Mouse (Mus musculus) ES-E14 (cell line): Measurements from ENCODE around the gene Smarcc2. TPM values are rescaled to one million over a fixed set of nuclear protein-coding genes. Genes with fewer than 3 reads are reported as not detected.

ENCODE experiments used
- DNase-seq: peaks from one replicate; pipeline ENCODE4 v3.0.0-alpha.2; 2013; ENCODE audit warnings: low read depth, low spot score
- H3K27ac ChIP-seq: 2 replicates; pipeline ENCODE4 v1.5.1; 2012; ENCODE audit warnings: low read depth, mild to moderate bottlenecking, low read length, moderate library complexity, mixed read lengths; ENCODE audit not compliant: poor library complexity, insufficient read depth, severe bottlenecking
- H3K36me3 ChIP-seq: 2 replicates; pipeline ENCODE4 v1.6.1; 2012; ENCODE audit warnings: mild to moderate bottlenecking, low read length, moderate library complexity, mixed read lengths; ENCODE audit not compliant: control insufficient read depth, poor library complexity, insufficient read depth, severe bottlenecking
- H3K4me1 ChIP-seq, 2 experiments: fragments of 150-350 bp in 1 of 2; sonication (generic) in 1 of 2; 2 replicates each; pipeline ENCODE4 v1.6.1; 2012; ENCODE audit warnings: low read length in 2 of 2, mild to moderate bottlenecking in 1 of 2, mixed read lengths in 1 of 2; ENCODE audit not compliant: control insufficient read depth in 2 of 2, insufficient read depth in 2 of 2, poor library complexity in 1 of 2
- H3K4me3 ChIP-seq, 2 experiments: fragments of 150-350 bp in 1 of 2; sonication (generic) in 1 of 2; 2 replicates each; pipeline ENCODE4 v1.5.1; 2012; ENCODE audit warnings: low read length in 2 of 2, low read depth in 1 of 2, mild to moderate bottlenecking in 1 of 2, mixed read lengths in 1 of 2; ENCODE audit not compliant: insufficient read depth in 1 of 2, poor library complexity in 1 of 2, severe bottlenecking in 1 of 2
- H3K9ac ChIP-seq: 2 replicates; pipeline ENCODE4 v1.6.1; 2012; ENCODE audit warnings: low read depth, mild to moderate bottlenecking, low read length, mixed read lengths; ENCODE audit not compliant: poor library complexity, insufficient read depth, severe bottlenecking
- H3K9me3 ChIP-seq: fragments of 150-350 bp; sonication (generic); 2 replicates; pipeline ENCODE4 v1.6.1; 2012; ENCODE audit warnings: low read depth, mild to moderate bottlenecking, low read length; ENCODE audit not compliant: control insufficient read depth, insufficient read depth
- CHD2 ChIP-seq: IDR thresholded peaks from 2 replicates; pipeline ENCODE4 v1.6.1; 2014; ENCODE audit warnings: mild to moderate bottlenecking, low read depth, low read length, inconsistent platforms
- HCFC1 ChIP-seq: IDR thresholded peaks from 2 replicates; pipeline ENCODE4 v1.6.1; 2012; ENCODE audit warnings: low read length, inconsistent platforms, borderline replicate concordance; ENCODE audit not compliant: insufficient read depth
- MAFK ChIP-seq: IDR thresholded peaks from 2 replicates; pipeline ENCODE4 v1.6.1; 2014; ENCODE audit warnings: mild to moderate bottlenecking, low read depth, low read length, inconsistent platforms; ENCODE audit not compliant: insufficient read depth
- ZC3H11A ChIP-seq: IDR thresholded peaks from 2 replicates; pipeline ENCODE4 v1.6.1; 2012; ENCODE audit warnings: low read depth, mild to moderate bottlenecking, inconsistent platforms, low read length, borderline replicate concordance
- ZNF384 ChIP-seq: IDR thresholded peaks from 2 replicates; pipeline ENCODE4 v1.6.1; 2012; ENCODE audit warnings: low read depth, low read length, inconsistent platforms
- in situ Hi-C, 2 experiments: fragments of 600-800 bp; cut with MboI; formaldehyde crosslinking; loops; one replicate each; pipeline ENCODE4 v1.15.1; 2025; ENCODE audit warnings: low sequenced_read_pairs in 2 of 2, inconsistent platforms in 1 of 2; ENCODE audit not compliant: unreplicated experiment in 2 of 2
- total RNA-seq: library from RNA; depleted of rRNA; stranded (reverse); fragments of 300-350 nt; gene quantifications from 2 replicates; pipeline ENCODE4 v1.2.3, GENCODE M21; 2012

Smarcc2 gene
- total RNA-seq, 1 experiment: 18.9 TPM

GRCm38 (mm10) chr10:128434681-128435080, 24.4 kb upstream of the Smarcc2 start:
- H3K4me3 ChIP-seq: no peak overlapping the region
- peaks cover 36% of the 10 kb centered on the region for H3K36me3 ChIP-seq
- no peaks in the 10 kb centered on the region for H3K9me3 ChIP-seq
- no peaks in the 10 kb centered on the region for H3K4me1 ChIP-seq
- no peak for DNase-seq
- in situ Hi-C loops: no loop called here
- no peak overlapping the region for H3K27ac ChIP-seq
- TF ChIP-seq MAFK (no peak), HCFC1 (no peak), ZNF384 (no peak), CHD2 (no peak), ZC3H11A (no peak)
- H3K9ac ChIP-seq: no peak overlapping the region

GRCm38 (mm10) chr10:128435186-128435823, 23.7 kb upstream of the Smarcc2 start:
- peaks cover 40% of the 10 kb centered on the region for H3K36me3 ChIP-seq
- in situ Hi-C loops: no loop called here
- H3K4me1 ChIP-seq: no peaks in the 10 kb centered on the region
- no peak for TF ChIP-seq ZC3H11A
- TF ChIP-seq CHD2: no peak
- TF ChIP-seq MAFK: no peak
- no peak for TF ChIP-seq HCFC1
- TF ChIP-seq ZNF384: no peak
- DNase-seq: no peak
- H3K4me3 ChIP-seq: no peak overlapping the region
- no peak overlapping the region for H3K9ac ChIP-seq
- H3K9me3 ChIP-seq: no peaks in the 10 kb centered on the region
- no peak overlapping the region for H3K27ac ChIP-seq

DNA sequence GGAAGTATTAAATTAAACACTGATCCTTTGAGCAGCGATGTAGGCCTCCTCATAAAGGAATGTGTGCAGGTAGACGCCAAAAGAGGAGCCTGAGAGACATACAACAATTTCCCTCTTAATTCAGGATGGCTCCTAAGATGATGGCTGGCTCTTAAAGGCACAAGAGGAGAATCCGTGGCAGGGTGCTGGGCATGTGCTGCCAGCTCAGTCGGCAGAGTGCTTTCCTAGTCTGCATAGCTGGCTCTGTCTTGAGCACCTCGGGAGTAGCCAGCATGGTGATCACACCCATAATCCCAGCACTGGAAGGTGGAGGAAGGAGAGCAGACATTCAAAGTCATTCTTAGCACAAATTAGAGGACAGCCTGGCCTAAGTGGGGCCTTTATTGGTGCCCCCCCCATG, 23.2 kb upstream of the Smarcc2 start:
- Histone ChIP-seq H3K9me3 (no peaks in the 10 kb centered on the region), H3K9ac (no peak overlapping the region), H3K27ac (no peak overlapping the region), H3K4me1 (peaks cover 0 to 3% of the 10 kb centered on the region in 2 experiments; a peak in 2 of 4 replicates), H3K36me3 (peaks cover 40% of the 10 kb centered on the region), H3K4me3 (no peak overlapping the region)
- no peak for DNase-seq
- in situ Hi-C loops: no loop called here
- TF ChIP-seq ZC3H11A (no peak), ZNF384 (no peak), CHD2 (no peak), HCFC1 (no peak), MAFK (no peak)

DNA sequence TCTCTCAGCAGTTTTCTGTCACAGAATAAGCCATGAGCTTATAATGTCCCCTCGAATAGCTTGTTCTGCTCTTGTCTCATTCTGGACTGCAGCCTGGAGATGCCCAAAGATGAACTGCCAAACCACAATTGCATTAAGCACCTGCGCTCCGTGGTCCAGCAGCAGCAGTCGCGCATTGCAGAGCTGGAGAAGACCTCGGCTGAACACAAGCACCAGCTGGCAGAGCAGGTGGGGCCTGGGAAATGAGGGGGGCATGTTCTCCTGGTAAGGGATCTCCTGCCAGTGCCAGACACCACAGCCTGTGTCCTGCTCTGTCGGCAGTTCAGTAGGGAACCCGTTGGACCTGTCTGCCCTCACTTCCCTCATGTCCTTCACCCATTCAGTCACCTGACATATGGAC, 22.7 kb upstream of the Smarcc2 start:
- in situ Hi-C loops: no loop called here
- Histone ChIP-seq H3K4me3 (no peak overlapping the region), H3K27ac (no peak overlapping the region), H3K36me3 (peaks cover 40% of the 10 kb centered on the region), H3K9ac (no peak overlapping the region), H3K9me3 (no peaks in the 10 kb centered on the region), H3K4me1 (peaks cover 0 to 3% of the 10 kb centered on the region in 2 experiments; a peak in 2 of 4 replicates)
- no peak for DNase-seq
- TF ChIP-seq MAFK: no peak
- TF ChIP-seq ZC3H11A: no peak
- no peak for TF ChIP-seq HCFC1
- TF ChIP-seq ZNF384: no peak
